Comparison of ENCODE assay signal across 10 mouse cellular contexts in genomic region chr4:62878927-62879326, GRCm38 (mm10).
DNase-seq lines count a peak whose midpoint lies in the region; ATAC-seq and TF ChIP-seq lines count a peak whose summit lies in the region.
"Had no signal": no experiment of that assay in that cellular context is flagged by ENCODE, and none has a peak within 500 bp of the region (broad histone marks: within the 10 kb centered on the region; RNA-seq: fewer than 3 reads in every experiment).

No protein-coding gene starts in this region.

- no peaks in the 10 kb centered on the region for H3K79me2 ChIP-seq in heart, adult 2 months (replicated peaks; ENCODE audit: control insufficient read depth, insufficient read depth, low read length)

- peaks cover 3% of the 10 kb centered on the region for H3K4me1 ChIP-seq in heart, adult 2 months (ENCODE audit: control insufficient read depth, insufficient read depth, low read length)
- no peaks in the 10 kb centered on the region for H3K4me1 ChIP-seq in midbrain, embryonic 11.5 days (ENCODE audit: control insufficient read depth, insufficient read depth, low read length)
- H3K4me1 ChIP-seq in intestine, postnatal 0 days (replicated peaks; ENCODE audit: control insufficient read depth, insufficient read depth, low read length) = no peaks in the 10 kb centered on the region

- peak; percentile 50; the same call in 1 of the 2 replicates for ATAC-seq in frontal cortex, adult (ENCODE audit: low TSS enrichment)
- ATAC-seq in midbrain, embryonic 11.5 days (ENCODE audit: low FRiP score) = no peak
- no peak for ATAC-seq in intestine, postnatal 0 days
- ATAC-seq: hindbrain, embryonic 16.5 days had no signal

- H3K4me3 ChIP-seq in heart, adult 2 months = no peak overlapping the region
- no peak overlapping the region for H3K4me3 ChIP-seq in midbrain, embryonic 11.5 days (ENCODE audit: low read depth, low read length)
- no peak overlapping the region for H3K4me3 ChIP-seq in intestine, postnatal 0 days (ENCODE audit: low read depth, low read length)

- H3K4me2 ChIP-seq in midbrain, embryonic 11.5 days = no peak overlapping the region
- H3K4me2 ChIP-seq in intestine, postnatal 0 days (replicated peaks; ENCODE audit: low read depth) = no peak overlapping the region

- intact Hi-C loops in heart, adult 2 months (cut with DNase I) = no loop called here

- TF ChIP-seq EP300 in heart, adult 2 months (IDR thresholded peaks at IDR 0.05; ENCODE audit: insufficient read depth, low read depth, low read length) = 0 out of 2 replicates have a peak, but pooled peaks have one; percentile 30

- no peak for TF ChIP-seq POLR2A in heart, adult 2 months (IDR thresholded peaks at IDR 0.05; ENCODE audit: insufficient read depth, low read depth, low read length)

- no peak overlapping the region for H3K27ac ChIP-seq in heart, adult 2 months
- no peak overlapping the region for H3K27ac ChIP-seq in midbrain, embryonic 11.5 days (ENCODE audit: low read depth, low read length)
- H3K27ac ChIP-seq in intestine, postnatal 0 days (ENCODE audit: low read depth, low read length) = no peak overlapping the region
- H3K27ac ChIP-seq: liver, embryonic 14.5 days had no signal

- 48% methylated on average over 3 of the region's 3 CpGs for WGBS in heart, adult 2 months
- 96% methylated on average over 3 of the region's 3 CpGs for WGBS in midbrain, embryonic 11.5 days
- 85% methylated on average over 3 of the region's 3 CpGs for WGBS in intestine, postnatal 0 days

- no peaks in the 10 kb centered on the region for H3K9me3 ChIP-seq in midbrain, embryonic 11.5 days (ENCODE audit: control insufficient read depth, low read length)
- no peaks in the 10 kb centered on the region for H3K9me3 ChIP-seq in intestine, postnatal 0 days (ENCODE audit: control insufficient read depth)

- H3K9ac ChIP-seq in heart, adult 2 months (ENCODE audit: low read depth, low read length) = no peak overlapping the region
- H3K9ac ChIP-seq in midbrain, embryonic 11.5 days (ENCODE audit: low read length) = no peak overlapping the region
- no peak overlapping the region for H3K9ac ChIP-seq in intestine, postnatal 0 days (ENCODE audit: low read depth, low read length)
- H3K9ac ChIP-seq: liver, embryonic 14.5 days had no signal

- no peaks in the 10 kb centered on the region for H3K27me3 ChIP-seq in heart, adult 2 months (ENCODE audit: control insufficient read depth, insufficient read depth, low read length)
- H3K27me3 ChIP-seq in midbrain, embryonic 11.5 days (ENCODE audit: control insufficient read depth, insufficient read depth, low read length) = no peaks in the 10 kb centered on the region
- H3K27me3 ChIP-seq in intestine, postnatal 0 days (replicated peaks; ENCODE audit: control insufficient read depth, insufficient read depth, low read length) = no peaks in the 10 kb centered on the region

- H3K36me3 ChIP-seq in heart, adult 2 months (ENCODE audit: control insufficient read depth, insufficient read depth, low read length) = no peaks in the 10 kb centered on the region
- no peaks in the 10 kb centered on the region for H3K36me3 ChIP-seq in midbrain, embryonic 11.5 days (ENCODE audit: control insufficient read depth, insufficient read depth, low read length)
- no peaks in the 10 kb centered on the region for H3K36me3 ChIP-seq in intestine, postnatal 0 days (ENCODE audit: control insufficient read depth, insufficient read depth)

- no peak for DNase-seq in frontal cortex, postnatal 25 days (ENCODE audit: low spot score in 2 of 2)
- DNase-seq in adrenal gland, postnatal 25 days = peak; percentile 18
- peak; percentile 66 to 76 for DNase-seq in heart, adult 2 months
- peak; percentile 19 to 21 for DNase-seq in layer of hippocampus, postnatal 36 days
- no peak for DNase-seq in midbrain, embryonic 11.5 days (ENCODE audit: low spot score, missing footprints)
- DNase-seq in spleen, postnatal 4 days (ENCODE audit: low spot score in 2 of 2) = no peak

- no peak for TF ChIP-seq CTCF in heart, adult 2 months (IDR thresholded peaks at IDR 0.05)
- TF ChIP-seq CTCF in intestine, postnatal 0 days (IDR thresholded peaks at IDR 0.05; ENCODE audit: low read depth) = no peak

Comparison
In these comparisons a context has a peak if more than half of its experiments do, and no peak if none do; other contexts are left out.
1. DNase-seq: peak in adrenal gland, postnatal 25 days (single experiment), heart, adult 2 months (2 of 2) and layer of hippocampus, postnatal 36 days (2 of 2); none in frontal cortex, postnatal 25 days (0 of 2), midbrain, embryonic 11.5 days (single experiment) and spleen, postnatal 4 days (0 of 2).